Mouse (Mus musculus): ENCODE data around the gene Gdpd5. TPM values are rescaled to one million over a fixed set of nuclear protein-coding genes. Genes with fewer than 3 reads are reported as not detected.
"Not testable (repeated sequence)": the region's sequence is repeated elsewhere in the genome, so short reads cannot be mapped to it uniquely, and the experiment has no call there.

The Gdpd5 gene
- polyA plus RNA-seq, 1 experiment from 2014 or later = 24.9 TPM

DNA sequence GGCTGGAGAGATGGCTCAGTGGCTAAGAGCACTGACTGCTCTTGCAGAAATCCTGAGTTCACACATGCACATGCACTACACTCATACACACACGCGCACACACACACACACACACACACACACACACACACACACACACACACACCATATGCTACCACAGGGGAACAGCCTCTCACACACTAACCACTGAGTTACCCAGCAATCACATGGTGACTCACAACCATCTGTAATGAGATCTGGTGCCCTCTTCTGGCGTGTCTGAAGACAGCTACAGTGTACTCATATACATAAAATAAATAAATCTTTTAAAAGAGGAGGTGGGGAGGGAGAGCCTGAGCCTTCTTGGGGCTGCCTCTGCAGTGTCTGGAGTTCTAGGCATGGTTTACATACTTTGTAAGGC lies 6.9 kb upstream of the Gdpd5 start:
- not testable (repeated sequence) for H3K36me3 ChIP-seq (ENCODE audit: control insufficient read depth, insufficient read depth, low read length); H3K27me3 ChIP-seq (ENCODE audit: control insufficient read depth, insufficient read depth, low read length); ATAC-seq (ENCODE audit: insufficient number of reproducible peaks, insufficient read depth, low FRiP score, low read depth); H3K4me2 ChIP-seq (ENCODE audit: low read length); H3K4me3 ChIP-seq (ENCODE audit: control insufficient read depth in 1 of 2, insufficient read depth in 1 of 2, low read depth in 1 of 2, low read length in 2 of 2); H3K9me3 ChIP-seq (ENCODE audit: control insufficient read depth, low read length); H3K9ac ChIP-seq (ENCODE audit: low read length); H3K27ac ChIP-seq (replicated peaks in 1 of 2; ENCODE audit: control insufficient read depth in 1 of 2, insufficient read depth in 1 of 2, low read depth in 2 of 2, low read length in 2 of 2)
- peaks cover 4 to 10% of the 10 kb centered on the region in 2 experiments; a peak in 3 of 4 replicates for H3K4me1 ChIP-seq (ENCODE audit: control insufficient read depth in 2 of 2, insufficient read depth in 2 of 2, low read length in 2 of 2)
- 62% methylated on average over 3 of the region's 3 CpGs for WGBS

DNA sequence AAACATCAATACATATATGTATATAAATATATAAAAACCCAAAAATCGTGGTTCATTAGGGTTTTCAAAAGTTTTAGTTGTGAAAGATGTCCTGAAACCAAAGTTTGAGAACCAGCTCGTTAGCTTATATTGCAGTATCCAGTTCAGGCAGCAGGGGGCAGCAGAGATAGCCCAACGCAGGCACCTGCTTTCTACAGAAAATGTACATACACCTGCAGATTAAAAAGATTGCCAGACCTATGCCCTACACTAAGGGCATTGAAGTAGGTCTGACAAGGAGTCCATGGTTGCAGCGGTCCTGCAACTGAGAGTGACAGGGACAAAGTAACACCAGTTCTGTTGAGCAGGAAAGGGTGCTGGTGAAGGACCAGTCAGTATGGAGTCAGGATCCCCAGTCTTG lies 5.8 kb upstream of the Gdpd5 start:
- no peak for ATAC-seq (ENCODE audit: insufficient number of reproducible peaks, insufficient read depth, low FRiP score, low read depth)
- Histone ChIP-seq H3K27me3 (ENCODE audit: control insufficient read depth, insufficient read depth, low read length) (no peaks in the 10 kb centered on the region), H3K36me3 (ENCODE audit: control insufficient read depth, insufficient read depth, low read length) (no peaks in the 10 kb centered on the region), H3K27ac (replicated peaks in 1 of 2; ENCODE audit: control insufficient read depth in 1 of 2, insufficient read depth in 1 of 2, low read depth in 2 of 2, low read length in 2 of 2) (no peak overlapping the region), H3K4me1 (ENCODE audit: control insufficient read depth in 2 of 2, insufficient read depth in 2 of 2, low read length in 2 of 2) (peaks cover 6 to 17% of the 10 kb centered on the region in 2 experiments), H3K9me3 (ENCODE audit: control insufficient read depth, low read length) (no peaks in the 10 kb centered on the region), H3K4me3 (ENCODE audit: control insufficient read depth in 1 of 2, insufficient read depth in 1 of 2, low read depth in 1 of 2, low read length in 2 of 2) (no peak overlapping the region), H3K4me2 (ENCODE audit: low read length) (no peak overlapping the region), H3K9ac (ENCODE audit: low read length) (no peak overlapping the region)
- 7% methylated on average over 4 of the region's 4 CpGs for WGBS

DNA sequence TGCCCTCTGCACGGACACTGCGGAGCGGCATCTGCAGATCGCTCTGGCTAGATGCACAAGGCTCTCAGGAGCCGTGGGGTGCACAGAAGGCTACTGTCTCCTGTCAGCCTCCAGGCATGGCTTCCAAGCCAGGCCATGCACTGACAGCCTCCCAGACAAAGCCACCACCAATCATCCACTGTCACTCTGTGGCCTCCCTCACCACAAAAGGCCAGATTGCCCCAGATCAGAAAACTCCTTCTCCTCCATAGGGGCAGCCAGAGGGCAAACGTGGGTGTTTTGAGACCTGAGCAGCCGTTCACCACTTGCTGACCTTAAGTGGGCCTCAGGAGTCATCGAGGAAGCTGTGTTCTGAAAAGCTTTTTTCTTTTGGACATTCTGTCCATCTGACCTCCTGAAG lies 2.3 kb upstream of the Gdpd5 start:
- Histone ChIP-seq H3K9me3 (ENCODE audit: control insufficient read depth, low read length) (no peaks in the 10 kb centered on the region), H3K9ac (ENCODE audit: low read length) (peak overlapping the region; percentile 44), H3K4me2 (ENCODE audit: low read length) (no peak overlapping the region), H3K4me1 (ENCODE audit: control insufficient read depth in 2 of 2, insufficient read depth in 2 of 2, low read length in 2 of 2) (peaks cover 19 to 30% of the 10 kb centered on the region in 2 experiments), H3K27ac (replicated peaks in 1 of 2; ENCODE audit: control insufficient read depth in 1 of 2, insufficient read depth in 1 of 2, low read depth in 2 of 2, low read length in 2 of 2) (no peak overlapping the region), H3K4me3 (ENCODE audit: control insufficient read depth in 1 of 2, insufficient read depth in 1 of 2, low read depth in 1 of 2, low read length in 2 of 2) (no peak overlapping the region), H3K27me3 (ENCODE audit: control insufficient read depth, insufficient read depth, low read length) (no peaks in the 10 kb centered on the region), H3K36me3 (ENCODE audit: control insufficient read depth, insufficient read depth, low read length) (no peaks in the 10 kb centered on the region)
- 49% methylated on average over 8 of the region's 8 CpGs for WGBS
- ATAC-seq (ENCODE audit: insufficient number of reproducible peaks, insufficient read depth, low FRiP score, low read depth) = no peak

- Histone ChIP-seq H3K27me3 (ENCODE audit: control insufficient read depth, insufficient read depth, low read length) (no peaks in the 10 kb centered on the region), H3K27ac (replicated peaks in 1 of 2; ENCODE audit: control insufficient read depth in 1 of 2, insufficient read depth in 1 of 2, low read depth in 2 of 2, low read length in 2 of 2) (peak overlapping the region; percentile 92 to 97), H3K4me3 (ENCODE audit: control insufficient read depth in 1 of 2, insufficient read depth in 1 of 2, low read depth in 1 of 2, low read length in 2 of 2) (peak overlapping the region; percentile 56 to 84), H3K4me1 (ENCODE audit: control insufficient read depth in 2 of 2, insufficient read depth in 2 of 2, low read length in 2 of 2) (peaks cover 33 to 47% of the 10 kb centered on the region in 2 experiments), H3K36me3 (ENCODE audit: control insufficient read depth, insufficient read depth, low read length) (no peaks in the 10 kb centered on the region; the same call in 1 of the 2 replicates), H3K9me3 (ENCODE audit: control insufficient read depth, low read length) (no peaks in the 10 kb centered on the region), H3K4me2 (ENCODE audit: low read length) (peak overlapping the region; percentile 87), H3K9ac (ENCODE audit: low read length) (peak overlapping the region; percentile 80)
- under 1% methylated on average over 24 of the region's 24 CpGs for WGBS
- peak; percentile 32 for ATAC-seq (ENCODE audit: insufficient number of reproducible peaks, insufficient read depth, low FRiP score, low read depth)
These were observed 562 bp upstream of the Gdpd5 start for GRCm38 (mm10) chr7:99380491-99381213.

DNA sequence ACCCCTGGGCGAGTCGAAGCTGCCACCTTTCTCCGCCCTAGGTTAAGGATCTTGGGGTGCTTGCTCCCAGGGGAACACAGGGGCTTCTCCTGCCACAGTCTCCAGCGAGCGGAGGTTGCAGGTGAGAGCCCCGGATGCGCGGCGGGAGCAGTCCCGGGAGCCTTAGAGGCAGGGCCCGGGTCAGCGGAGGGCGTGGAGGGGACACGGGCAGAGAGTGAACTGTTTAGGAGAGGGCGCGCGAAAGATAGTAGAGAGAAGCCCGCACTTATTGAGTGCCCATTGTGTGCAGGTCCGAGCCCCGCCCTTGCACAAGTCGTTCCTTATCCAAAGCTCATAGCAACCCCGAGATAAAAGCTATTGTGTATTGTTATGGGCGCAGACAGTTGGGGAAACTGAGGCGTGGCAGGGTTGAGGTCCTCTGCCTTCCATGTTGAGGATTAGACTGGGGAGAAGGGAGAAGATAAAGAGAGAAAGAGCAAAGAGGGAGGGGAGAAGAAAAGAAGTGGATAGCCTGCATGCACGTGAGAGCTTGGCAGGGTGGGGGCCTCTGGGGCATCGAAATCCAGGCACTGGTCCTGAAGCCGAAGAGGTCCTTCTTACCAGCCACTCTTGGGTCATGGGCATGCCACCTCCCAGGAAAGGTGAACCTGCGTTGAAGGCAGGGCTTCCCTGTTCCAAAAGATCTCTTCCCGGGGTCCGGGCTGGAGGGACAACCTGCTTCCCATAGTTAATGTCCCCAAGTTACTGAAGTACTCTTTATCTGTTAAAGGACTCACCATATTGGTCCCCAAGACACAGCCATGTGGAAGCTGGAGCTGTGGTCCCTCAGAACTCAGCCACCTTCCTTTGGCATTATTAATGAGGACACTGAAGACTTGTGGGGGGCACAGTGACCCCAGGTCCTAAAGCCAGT lies 1.1 kb downstream of the Gdpd5 start:
- peak overlapping the region; percentile 96 for H3K9ac ChIP-seq (ENCODE audit: low read length)
- ATAC-seq (ENCODE audit: insufficient number of reproducible peaks, insufficient read depth, low FRiP score, low read depth) = no peak
- H3K9me3 ChIP-seq (ENCODE audit: control insufficient read depth, low read length) = no peaks in the 10 kb centered on the region
- H3K4me1 ChIP-seq (ENCODE audit: control insufficient read depth in 2 of 2, insufficient read depth in 2 of 2, low read length in 2 of 2) = peaks cover 43 to 59% of the 10 kb centered on the region in 2 experiments
- peak overlapping the region; percentile 87 for H3K4me2 ChIP-seq (ENCODE audit: low read length)
- H3K36me3 ChIP-seq (ENCODE audit: control insufficient read depth, insufficient read depth, low read length) = peaks cover 6% of the 10 kb centered on the region
- H3K27ac ChIP-seq (replicated peaks in 1 of 2; ENCODE audit: control insufficient read depth in 1 of 2, insufficient read depth in 1 of 2, low read depth in 2 of 2, low read length in 2 of 2) = peak overlapping the region; percentile 86 to 92
- H3K27me3 ChIP-seq (ENCODE audit: control insufficient read depth, insufficient read depth, low read length) = no peaks in the 10 kb centered on the region
- H3K4me3 ChIP-seq (ENCODE audit: control insufficient read depth in 1 of 2, insufficient read depth in 1 of 2, low read depth in 1 of 2, low read length in 2 of 2) = peak overlapping the region; percentile 84 to 90
- 5% methylated on average over 30 of the region's 30 CpGs for WGBS

GRCm38 (mm10) chr7:99383246-99383645 lies 2.0 kb downstream of the Gdpd5 start:
- Histone ChIP-seq H3K36me3 (ENCODE audit: control insufficient read depth, insufficient read depth, low read length) (peaks cover 15% of the 10 kb centered on the region), H3K4me3 (ENCODE audit: control insufficient read depth in 1 of 2, insufficient read depth in 1 of 2, low read depth in 1 of 2, low read length in 2 of 2) (peak overlapping the region; percentile 84 to 90), H3K27ac (replicated peaks in 1 of 2; ENCODE audit: control insufficient read depth in 1 of 2, insufficient read depth in 1 of 2, low read depth in 2 of 2, low read length in 2 of 2) (peak overlapping the region; percentile 86 to 92), H3K27me3 (ENCODE audit: control insufficient read depth, insufficient read depth, low read length) (no peaks in the 10 kb centered on the region), H3K9me3 (ENCODE audit: control insufficient read depth, low read length) (no peaks in the 10 kb centered on the region), H3K4me1 (ENCODE audit: control insufficient read depth in 2 of 2, insufficient read depth in 2 of 2, low read length in 2 of 2) (peaks cover 47 to 64% of the 10 kb centered on the region in 2 experiments), H3K9ac (ENCODE audit: low read length) (peak overlapping the region; percentile 96), H3K4me2 (ENCODE audit: low read length) (peak overlapping the region; percentile 87)
- ATAC-seq (ENCODE audit: insufficient number of reproducible peaks, insufficient read depth, low FRiP score, low read depth) = no peak
- 47% methylated on average over 5 of the region's 5 CpGs for WGBS

DNA sequence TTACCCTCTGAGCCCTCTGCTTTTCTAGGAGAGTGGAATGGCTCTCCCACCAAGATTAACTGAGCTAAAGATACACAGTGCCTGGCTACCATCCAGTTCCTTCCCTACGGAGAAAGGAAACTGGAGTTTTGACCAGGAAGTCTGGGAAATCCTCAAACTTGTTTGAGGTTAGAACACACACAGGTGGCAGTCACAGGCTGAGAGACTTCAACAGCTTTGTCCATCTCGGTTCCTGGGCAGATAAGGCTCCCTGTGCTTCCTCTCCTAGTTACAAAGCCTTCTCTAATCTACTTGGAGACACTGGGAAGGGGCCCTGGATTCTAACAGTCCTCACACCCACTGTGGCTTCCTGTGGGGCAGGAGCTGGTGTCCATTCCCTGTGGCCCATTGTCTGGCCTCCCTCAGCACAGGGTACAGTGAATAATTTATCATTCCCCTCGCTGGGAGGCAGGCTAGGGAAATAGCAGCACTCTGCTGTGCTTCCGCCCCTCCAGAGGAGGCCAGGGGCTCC lies 2.9 kb downstream of the Gdpd5 start:
- H3K36me3 ChIP-seq (ENCODE audit: control insufficient read depth, insufficient read depth, low read length) = peaks cover 20% of the 10 kb centered on the region
- peak; percentile 10; the same call in 1 of the 2 replicates for ATAC-seq (ENCODE audit: insufficient number of reproducible peaks, insufficient read depth, low FRiP score, low read depth)
- H3K9ac ChIP-seq (ENCODE audit: low read length) = peak overlapping the region; percentile 96
- H3K27me3 ChIP-seq (ENCODE audit: control insufficient read depth, insufficient read depth, low read length) = no peaks in the 10 kb centered on the region
- peak overlapping the region; percentile 84 to 90 for H3K4me3 ChIP-seq (ENCODE audit: control insufficient read depth in 1 of 2, insufficient read depth in 1 of 2, low read depth in 1 of 2, low read length in 2 of 2)
- peak overlapping the region; percentile 87 for H3K4me2 ChIP-seq (ENCODE audit: low read length)
- H3K27ac ChIP-seq (replicated peaks in 1 of 2; ENCODE audit: control insufficient read depth in 1 of 2, insufficient read depth in 1 of 2, low read depth in 2 of 2, low read length in 2 of 2) = peak overlapping the region; percentile 86 to 92
- H3K9me3 ChIP-seq (ENCODE audit: control insufficient read depth, low read length) = no peaks in the 10 kb centered on the region
- WGBS = 10% methylated on average over 4 of the region's 4 CpGs
- peaks cover 46 to 59% of the 10 kb centered on the region in 2 experiments for H3K4me1 ChIP-seq (ENCODE audit: control insufficient read depth in 2 of 2, insufficient read depth in 2 of 2, low read length in 2 of 2)
